Mouse (Mus musculus): ENCODE data around the gene Cdh11.

DNA sequence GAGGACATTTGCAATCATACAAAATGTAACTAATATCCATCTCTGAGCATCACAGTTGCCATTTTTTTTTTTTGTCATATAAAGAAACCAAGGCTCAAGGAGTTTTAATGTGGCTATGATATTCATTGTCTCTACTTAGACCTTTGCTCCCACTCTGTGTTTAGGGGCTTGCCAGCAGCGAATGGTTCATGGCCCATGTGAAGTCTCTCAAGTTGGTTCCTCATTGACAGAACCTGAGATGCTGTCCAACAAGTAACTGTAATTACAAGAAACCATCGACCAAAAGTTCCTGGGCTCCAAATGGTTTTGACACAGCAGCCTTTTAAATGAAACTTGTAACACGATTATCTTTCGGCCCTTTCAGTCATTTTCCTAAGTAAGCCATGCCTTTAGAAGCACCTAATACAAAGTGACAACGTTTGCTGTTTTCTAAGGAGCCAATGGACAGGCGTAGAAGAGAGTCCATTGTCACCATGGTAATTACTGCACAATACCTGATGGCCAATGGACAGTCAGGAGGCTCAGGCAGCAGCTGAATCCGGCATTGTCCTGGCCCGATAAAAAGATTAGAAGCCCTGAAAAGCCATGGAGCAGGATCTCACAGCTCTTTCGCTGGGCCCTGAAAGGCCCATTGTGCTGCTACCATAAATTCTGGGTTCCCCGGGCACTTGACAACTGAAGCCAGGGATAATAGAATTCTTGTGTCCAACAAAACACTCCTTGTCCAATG is 59.1 kb downstream of the Cdh11 start:
- no peak for TF ChIP-seq CTCF (conservative IDR thresholded peaks at IDR 0.05; ENCODE audit: insufficient read depth, insufficient read length, low read depth, low read length)
- no peak for TF ChIP-seq POLR2A (IDR thresholded peaks at IDR 0.05; ENCODE audit: low read depth, low read length)

Data from kidney, adult 2 months (tissue).